Mouse (Mus musculus): Measurements from ENCODE around the gene Muc13. TPM values are rescaled to one million over a fixed set of nuclear protein-coding genes. Genes with fewer than 3 reads are reported as not detected.

The Muc13 gene
- total RNA-seq, 2 experiments from 2014 or later, result not detected

DNA sequence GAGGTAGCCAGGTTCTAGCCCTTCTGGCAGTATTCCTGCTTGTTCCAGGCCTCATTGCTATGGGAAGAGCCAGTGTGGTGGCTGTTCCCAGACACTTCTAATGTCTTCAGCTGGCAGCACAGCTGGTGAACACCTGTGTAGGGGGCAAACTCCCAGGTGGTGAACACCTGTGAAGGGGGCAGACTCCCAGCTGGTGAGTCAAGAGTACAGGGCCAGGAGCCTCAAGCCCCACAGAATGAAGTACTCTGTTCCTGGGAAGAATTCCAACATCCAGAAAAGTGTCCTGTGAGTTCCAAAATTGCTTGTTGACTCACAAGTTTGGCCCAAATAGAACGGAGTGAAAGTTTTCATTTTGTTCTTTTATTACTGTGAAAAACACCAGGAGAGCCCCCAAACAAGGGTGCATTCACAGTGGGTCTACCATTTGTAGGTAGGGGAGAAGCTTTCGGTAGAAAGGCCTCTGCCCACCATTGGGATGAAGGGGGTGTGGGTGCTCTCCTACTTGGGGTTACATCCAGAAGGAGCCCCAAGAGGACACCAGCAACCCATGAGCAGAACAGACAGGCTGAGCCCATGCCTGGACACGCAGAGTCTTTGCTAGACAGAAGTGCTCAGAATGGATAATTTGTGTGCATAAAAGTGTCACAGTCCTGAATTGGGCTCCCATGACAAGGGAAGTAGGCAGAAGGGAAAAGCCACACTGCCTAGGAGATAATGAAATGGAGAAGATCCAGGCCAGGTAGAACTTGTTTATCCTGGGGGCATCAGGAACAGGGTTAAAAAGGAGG lies 25.2 kb upstream of the Muc13 start:
- intact Hi-C loops (cut with DNase I; ENCODE audit: low total_unique reads), result no loop called here
- DNase-seq, result no peak

DNA sequence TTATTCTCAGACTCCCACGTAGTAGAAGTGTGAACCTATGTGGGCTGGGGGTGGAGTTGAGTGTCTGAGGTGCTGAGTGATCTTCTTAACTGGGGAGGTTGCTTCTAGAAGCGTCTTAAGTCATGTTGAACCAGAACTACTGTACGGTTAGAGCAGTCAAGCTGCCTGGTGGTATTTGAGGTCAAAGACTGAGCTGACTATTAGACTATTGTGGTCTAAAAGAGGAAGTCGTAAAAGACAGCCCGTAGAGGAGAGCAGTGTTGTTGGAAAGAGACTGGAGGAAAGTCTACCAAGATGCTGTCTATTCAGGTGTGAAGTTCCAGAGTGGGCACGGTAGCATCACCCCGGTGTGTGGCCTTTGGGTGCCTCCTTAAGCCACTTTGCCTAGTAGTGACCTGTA lies 24.0 kb upstream of the Muc13 start:
- DNase-seq, result no peak
- intact Hi-C loops (cut with DNase I; ENCODE audit: low total_unique reads), result no loop called here

DNA sequence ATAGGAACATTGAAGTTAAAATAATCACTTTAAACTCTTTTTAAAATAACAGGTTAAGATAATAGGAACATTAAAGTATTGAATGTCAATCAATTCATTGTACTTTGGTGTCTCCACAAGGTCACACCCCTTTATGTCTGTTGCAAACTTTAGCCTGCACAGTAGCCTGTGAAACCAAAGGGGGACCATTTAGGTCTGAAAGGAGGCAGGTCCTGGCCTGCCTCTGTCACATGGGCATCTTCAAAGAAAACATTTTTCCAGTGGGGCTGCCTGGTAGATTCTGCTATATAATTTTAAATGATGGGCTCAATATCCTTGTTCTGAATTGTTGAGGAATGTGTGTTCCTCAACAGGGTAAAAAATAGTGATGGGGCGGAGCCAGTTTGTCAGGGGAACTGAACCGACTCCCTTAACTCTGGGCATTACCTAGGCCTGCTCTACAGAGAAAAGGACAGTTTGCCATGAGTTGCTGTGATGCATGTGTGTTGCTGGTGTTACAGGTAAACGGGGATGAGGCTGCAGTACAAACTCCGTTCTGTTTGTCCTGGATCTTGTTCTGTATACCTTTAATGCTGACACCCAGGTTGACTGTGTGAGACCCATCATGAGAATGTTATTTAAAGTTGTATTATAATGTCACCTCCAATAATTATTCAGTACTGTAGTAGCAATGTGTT lies 22.9 kb upstream of the Muc13 start:
- intact Hi-C loops (cut with DNase I; ENCODE audit: low total_unique reads), result no loop called here
- DNase-seq, result no peak

DNA sequence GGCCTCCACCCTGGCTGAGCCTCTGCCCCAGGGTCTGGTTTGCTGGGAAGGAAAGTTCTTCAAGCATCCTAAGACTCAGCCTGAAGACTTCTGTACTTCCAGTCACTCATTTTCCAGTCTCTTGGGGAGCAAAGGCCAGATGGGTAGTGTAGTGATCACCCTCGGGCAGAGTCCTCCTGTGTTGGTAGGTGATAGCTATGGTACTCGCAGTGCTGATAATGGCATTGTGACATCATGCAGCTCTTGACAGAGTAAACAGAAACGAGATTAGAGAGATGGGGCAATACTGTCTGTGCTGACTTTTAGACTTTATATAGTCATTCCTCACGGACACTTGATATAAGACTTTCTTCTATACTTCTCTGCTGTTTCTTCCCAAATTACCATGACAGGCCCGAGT lies 21.0 kb upstream of the Muc13 start:
- DNase-seq, result no peak
- intact Hi-C loops (cut with DNase I; ENCODE audit: low total_unique reads), result no loop called here

DNA sequence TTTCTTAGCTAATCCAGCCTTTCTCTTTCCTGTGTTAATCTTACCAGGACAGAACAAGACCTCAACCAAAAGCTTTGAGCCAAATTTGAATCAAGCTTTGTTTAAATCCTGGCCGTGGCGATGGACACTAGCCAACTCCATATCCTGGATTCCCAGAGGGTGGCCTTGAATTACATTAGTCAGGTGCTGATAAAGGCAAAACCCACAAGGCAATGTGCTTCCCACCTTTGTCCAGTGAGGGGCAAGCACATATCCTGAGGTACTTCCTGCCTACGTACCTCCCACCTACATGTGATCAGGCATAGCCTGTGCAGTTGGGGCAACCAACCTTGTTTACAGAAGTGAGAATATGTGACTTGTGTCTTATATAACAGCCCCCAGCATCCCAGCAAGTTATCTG lies 18.9 kb upstream of the Muc13 start:
- DNase-seq, result no peak
- intact Hi-C loops (cut with DNase I; ENCODE audit: low total_unique reads), result no loop called here

DNA sequence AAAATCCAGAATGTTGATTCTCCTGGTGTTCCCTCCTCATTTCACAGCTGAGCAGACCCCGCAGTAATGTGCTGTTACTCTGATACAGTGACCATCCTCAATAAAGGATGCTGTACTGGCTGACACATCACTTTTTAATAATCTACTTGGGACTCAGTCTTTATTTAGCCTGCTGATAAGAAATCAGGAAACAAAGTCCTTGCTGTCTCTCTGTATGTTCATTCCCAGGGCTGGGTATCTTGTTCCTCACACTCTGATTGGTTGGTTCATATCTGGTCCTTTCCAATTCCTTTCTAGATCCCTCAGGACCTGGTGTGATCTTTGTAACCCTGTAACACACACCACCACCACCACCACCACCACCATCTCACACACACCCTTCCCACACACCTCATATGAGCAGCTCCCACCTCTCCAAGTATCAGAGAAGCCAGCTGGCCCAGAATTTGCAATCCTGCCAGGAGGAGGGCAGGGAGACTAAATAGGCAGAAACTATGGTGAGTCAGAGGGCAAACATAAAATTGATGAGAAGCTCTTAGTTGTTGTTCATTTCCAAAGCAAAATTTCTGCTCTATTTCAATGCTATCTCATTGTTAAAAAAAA lies 18.0 kb upstream of the Muc13 start:
- no peak for DNase-seq
- intact Hi-C loops (cut with DNase I; ENCODE audit: low total_unique reads), result no loop called here

DNA sequence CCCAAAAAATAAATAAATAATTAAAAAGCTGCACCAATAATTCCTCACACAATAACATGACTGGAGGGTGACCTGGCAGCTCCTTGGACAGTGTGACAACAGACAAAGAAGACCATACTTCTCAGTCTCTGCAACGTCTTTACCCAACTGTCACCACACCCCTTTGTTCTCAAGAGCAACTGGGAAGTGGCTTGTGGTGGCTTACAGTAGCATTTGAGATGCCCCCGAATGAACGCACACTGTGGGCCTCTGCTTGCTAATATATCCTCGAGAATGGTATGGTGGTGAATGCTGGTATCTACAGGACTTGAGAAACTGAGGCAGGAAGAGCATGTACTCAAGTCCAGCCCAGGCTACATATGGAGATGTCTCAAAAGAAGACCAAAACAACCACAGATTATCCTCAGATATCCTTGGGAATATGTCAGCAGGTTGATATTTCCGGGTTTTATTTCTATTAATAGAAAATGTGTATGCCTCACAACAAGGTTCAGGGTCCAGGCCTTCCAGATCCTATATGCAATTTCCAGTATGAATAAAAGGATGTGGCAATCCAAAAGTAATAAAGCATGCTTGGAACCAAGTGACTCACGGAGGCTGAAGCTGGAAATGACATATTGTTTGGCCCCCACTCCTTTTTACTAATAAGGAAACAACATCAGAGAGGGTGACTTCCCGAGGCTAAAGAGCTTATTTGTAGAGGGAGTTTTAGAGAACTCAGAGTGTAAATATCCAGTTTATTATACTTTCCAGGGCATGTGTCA lies 16.9 kb upstream of the Muc13 start:
- intact Hi-C loops (cut with DNase I; ENCODE audit: low total_unique reads), result no loop called here
- DNase-seq, result no peak

DNA sequence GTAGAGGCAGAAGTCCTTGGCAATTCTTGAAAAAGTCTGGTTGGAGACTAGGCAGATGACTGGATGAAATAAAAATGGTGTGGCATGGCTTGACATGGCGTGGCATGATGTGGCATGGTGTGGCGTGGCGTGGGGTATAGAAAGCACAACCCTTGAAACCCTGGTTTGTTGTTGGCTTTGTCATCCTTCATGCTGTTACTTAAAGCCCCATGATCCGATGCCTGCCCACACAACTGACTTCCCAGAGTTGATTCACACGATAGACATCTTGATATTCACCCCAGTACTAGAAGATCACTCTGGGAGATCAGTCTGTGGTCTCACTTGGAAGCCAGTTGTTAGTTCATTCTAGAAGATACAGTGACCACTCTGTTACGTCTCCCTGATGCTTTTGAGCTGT lies 16.2 kb upstream of the Muc13 start:
- DNase-seq, result no peak
- intact Hi-C loops (cut with DNase I; ENCODE audit: low total_unique reads), result no loop called here

DNA sequence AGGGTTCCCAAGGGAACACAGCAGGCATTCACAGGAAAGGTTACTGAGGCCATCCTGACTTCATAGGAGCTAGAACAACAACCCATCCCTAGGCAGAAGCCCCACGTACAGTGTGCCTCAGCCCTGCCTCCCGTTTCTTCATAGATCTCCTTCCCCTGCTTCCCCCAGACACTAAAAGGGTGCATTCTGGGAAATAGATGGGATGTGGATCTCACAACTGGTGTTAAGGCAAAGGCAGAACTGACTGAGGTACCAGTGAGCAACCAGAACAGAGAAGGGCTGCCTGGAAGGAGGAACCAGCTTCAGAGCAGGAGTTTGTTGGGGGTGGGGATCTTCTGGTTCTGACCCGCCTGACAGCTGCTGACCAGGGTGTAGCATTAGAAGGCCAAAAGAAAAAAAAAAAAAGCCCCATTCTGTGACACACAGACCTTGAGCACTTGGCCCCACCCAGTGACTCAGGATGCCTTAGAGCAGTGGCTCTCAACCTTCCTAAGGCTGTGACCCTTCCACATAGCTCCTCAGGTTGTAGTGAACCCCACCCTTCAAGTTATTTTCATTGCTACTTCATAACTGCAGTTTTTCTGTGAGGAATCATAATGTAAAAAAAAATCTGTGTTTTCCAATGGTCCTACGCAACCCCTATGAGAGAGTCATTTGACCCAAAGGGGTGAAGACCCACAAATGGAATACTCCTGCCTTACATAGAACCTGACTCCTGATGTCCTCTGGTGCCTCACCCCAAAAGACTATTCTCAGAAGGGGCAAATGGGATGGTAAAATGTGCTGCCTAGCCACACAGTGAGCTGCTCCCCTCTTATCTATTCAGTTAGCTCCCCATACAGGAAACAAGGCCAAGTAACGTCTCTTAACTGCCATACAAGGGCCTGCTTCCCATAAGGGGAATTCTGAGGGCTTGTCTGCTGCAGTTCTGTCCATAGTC lies 11.8 kb upstream of the Muc13 start:
- intact Hi-C loops (cut with DNase I; ENCODE audit: low total_unique reads), result no loop called here
- DNase-seq, result no peak

DNA sequence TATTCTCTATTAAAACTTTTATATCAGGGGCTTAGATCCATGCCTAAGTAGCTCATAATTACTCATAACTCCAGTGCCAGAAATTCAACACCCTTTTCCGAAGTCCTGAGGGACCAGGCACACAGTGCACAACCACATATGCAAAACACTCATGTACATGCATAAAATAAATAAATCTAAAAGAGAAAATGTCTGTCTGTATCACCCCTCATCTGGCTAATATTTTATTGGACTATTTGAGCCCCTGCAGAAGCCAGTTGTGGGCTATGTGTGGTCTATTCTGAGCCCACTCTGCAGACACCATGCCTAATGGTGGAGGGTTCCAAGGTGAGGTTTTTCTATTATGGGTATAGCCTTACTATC lies 11.1 kb upstream of the Muc13 start:
- DNase-seq, result no peak
- intact Hi-C loops (cut with DNase I; ENCODE audit: low total_unique reads), result no loop called here

DNA sequence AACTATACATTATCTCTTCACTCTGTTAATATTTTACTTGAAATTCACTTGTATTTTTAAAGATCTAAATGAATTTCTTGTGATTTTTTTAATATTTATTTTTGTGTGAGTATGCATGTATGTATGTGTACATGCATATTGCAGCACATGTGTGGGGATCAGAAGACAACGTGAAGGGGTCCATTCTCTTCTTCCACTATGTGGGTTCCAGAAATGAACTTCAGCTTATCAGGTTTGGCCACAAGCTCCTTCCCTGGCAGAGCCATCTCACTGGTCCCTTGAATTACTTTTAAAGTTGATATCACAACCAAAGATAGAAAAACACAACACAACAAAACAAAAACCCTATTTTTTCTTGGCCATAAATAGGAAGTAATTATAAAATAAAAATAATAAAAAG lies 9.3 kb upstream of the Muc13 start:
- no peak for DNase-seq
- intact Hi-C loops (cut with DNase I; ENCODE audit: low total_unique reads), result no loop called here

DNA sequence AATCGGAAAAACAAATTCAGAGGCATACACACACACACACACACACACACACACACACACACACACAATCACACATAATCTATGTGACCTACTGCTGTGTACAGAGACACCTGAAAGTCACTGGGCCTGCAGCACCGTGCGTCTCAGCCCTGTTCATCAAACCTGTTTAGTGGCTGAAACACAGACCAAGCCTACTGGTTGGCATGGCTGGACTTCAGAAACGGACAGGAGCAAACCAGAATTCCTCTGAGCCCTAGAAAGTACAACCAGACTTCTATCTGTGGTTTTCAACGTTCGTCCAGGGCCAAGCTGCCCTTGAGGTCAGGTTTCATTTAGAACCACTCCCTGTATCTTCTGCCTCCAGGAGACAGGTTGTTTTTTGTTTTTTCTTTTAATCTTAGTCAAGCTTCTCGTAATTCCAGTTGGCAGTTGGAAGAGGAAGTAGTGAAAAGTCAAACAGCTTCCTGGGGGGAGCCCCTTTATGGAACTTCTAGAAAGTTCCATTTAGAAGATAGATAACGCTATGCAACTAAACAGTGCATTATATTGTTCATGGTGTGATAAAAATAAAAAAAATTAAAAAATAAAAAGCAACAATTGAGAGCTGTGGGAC lies 8.6 kb upstream of the Muc13 start:
- intact Hi-C loops (cut with DNase I; ENCODE audit: low total_unique reads), result no loop called here
- DNase-seq, result no peak

DNA sequence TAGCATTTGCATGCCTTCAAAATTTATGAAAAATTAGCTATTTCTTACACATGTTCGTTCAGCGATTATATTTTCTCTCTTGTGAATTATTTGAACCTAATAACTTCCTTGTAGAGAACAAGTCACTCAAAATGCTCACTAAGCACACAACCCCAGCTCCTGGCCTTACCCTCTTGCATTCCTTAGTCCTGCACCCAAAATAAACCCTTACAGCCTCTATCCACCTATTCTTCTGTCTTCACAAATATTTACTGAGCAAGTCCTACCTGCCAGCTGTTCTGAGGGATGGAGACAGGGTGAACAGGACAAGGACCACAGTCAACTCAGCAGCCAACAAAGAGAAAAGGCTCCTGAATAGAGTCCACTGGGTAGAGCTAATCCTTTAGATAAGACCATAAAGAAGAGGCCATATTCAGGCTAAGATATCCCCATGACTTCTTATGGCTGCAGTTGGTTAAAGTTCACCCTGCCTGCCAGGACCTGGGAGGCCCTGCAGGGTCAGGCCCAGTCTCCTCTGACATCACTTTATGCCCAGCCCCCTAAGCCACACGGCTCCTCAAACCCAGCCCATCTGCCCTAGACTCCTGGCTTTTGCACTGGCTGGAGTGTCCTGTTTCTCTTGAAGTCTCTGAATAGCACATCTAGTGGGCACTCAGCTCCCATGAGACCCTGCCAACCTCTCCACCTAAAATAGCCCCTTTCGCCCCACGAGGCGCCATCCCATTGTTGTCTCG lies 7.0 kb upstream of the Muc13 start:
- intact Hi-C loops (cut with DNase I; ENCODE audit: low total_unique reads), result no loop called here
- DNase-seq, result no peak

DNA sequence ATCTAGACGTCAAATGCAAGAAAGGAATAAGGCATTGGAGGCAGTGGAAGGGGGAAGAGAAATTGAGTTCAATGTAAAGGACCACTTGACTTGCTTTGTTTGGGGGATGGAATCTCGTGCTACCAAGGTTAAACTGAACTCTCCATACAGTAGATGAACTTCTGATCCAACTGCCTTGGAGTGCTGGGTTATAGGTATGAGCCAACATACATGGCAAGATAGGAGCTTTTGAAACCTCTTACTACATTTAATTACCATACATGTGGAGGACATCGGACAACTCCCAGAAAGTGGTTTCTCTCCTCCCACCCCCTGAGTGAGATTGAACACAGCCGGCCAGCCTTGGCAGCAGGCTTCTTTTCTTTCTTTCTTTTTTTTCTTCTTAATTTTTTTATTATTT lies 1.3 kb downstream of the Muc13 start:
- intact Hi-C loops (cut with DNase I; ENCODE audit: low total_unique reads), result no loop called here
- DNase-seq, result no peak

DNA sequence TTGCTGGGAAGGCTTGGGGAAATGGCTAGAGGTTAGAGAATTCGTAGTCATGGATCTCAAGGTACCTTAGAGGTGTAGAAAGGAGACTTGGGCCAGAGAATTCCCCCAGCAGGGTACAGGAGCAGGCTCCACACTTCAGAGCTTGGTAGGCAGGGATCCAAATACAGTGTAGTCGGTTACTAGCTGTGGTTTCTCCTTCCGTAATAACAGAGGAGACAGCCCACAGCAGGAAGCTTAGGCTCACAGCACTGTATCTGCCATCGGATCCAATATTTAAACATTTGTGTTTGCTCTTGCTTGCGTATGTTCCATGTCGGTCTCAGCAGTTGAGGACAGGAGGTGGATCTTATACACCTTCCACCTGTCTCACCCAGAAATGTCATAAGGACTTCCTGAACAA lies 2.0 kb downstream of the Muc13 start:
- intact Hi-C loops (cut with DNase I; ENCODE audit: low total_unique reads), result no loop called here
- DNase-seq, result no peak

DNA sequence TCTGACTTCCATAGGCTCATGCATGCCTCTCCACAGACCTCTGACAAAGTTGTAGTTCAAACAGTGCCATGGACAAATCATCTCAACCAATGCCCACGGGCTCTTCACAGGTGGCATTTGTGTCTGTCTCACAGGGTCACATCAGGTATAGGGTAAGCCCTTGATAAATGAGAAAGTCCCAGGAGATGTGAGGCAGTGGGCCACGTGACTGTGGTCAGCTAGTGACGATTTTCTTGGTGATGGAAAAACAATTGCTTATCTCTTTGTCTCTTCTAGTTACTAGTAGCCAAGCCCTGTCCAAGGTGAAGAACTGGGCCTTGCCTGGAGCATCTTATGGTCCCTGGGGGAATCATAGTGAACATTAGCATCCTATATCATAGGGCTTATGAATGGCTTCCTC lies 2.9 kb downstream of the Muc13 start:
- intact Hi-C loops (cut with DNase I; ENCODE audit: low total_unique reads), result no loop called here
- no peak for DNase-seq

DNA sequence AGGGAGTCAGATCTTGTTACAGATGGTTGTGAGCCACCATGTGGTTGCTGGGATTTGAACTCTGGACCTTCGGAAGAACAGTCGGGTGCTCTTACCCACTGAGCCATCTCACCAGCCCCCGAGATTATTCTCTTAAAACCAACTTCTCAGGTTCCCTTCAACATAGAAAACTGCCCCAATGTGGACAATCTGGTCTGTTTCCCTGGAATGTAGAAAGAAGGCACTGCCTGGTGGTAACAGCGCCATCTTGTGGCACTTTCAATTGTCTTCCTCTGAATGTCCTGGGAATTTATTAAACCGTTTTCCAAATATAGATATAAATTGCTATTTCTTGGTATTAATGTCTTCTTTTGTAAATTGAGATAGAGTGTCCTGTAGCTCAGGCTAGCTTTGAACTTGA lies 4.0 kb downstream of the Muc13 start:
- peak; percentile 42 for DNase-seq
- intact Hi-C loops (cut with DNase I; ENCODE audit: low total_unique reads), result no loop called here

DNA sequence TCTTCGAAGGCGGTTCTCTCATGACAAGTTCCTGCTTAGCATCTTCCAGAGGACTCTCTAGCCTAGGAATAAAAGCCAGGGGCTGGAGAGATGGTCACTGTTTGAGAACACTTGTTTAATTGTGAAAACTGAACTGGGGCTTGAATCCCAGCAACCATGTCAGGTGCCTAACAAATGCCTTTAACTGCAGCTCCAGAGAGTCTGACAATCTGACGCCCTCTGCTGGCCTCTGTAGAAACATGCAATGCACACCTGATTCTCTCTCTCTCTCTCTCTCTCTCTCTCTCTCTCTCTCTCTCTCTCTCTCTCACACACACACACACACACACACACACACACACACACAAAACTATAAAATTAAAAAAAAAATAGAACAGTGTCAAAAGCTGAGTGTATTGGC lies 16.2 kb downstream of the Muc13 start:
- DNase-seq, result no peak
- intact Hi-C loops (cut with DNase I; ENCODE audit: low total_unique reads), result no loop called here

All from gastrocnemius, postnatal 14 days (tissue).